Mouse (Mus musculus) G1E (cell line): ENCODE results near the gene Uba1.

Source experiments
- CTCF ChIP-seq: IDR thresholded peaks from 2 replicates; pipeline ENCODE4 v1.5.1; 2012; ENCODE audit warnings: low read depth, low read length, inconsistent platforms, mixed read lengths
- GATA1 ChIP-seq: IDR thresholded peaks from 2 replicates; pipeline ENCODE4 v1.6.1; 2012; ENCODE audit warnings: borderline replicate concordance, low read length, inconsistent platforms, mixed read lengths
- TAL1 ChIP-seq: conservative IDR thresholded peaks from 2 replicates; pipeline ENCODE4 v1.6.1; 2012; ENCODE audit warnings: low read depth, low read length, inconsistent platforms, mixed read lengths

GRCm38 (mm10) chrX:20658026-20658652 lies at the start of gene Uba1:
- TF ChIP-seq CTCF = no peak
- TF ChIP-seq GATA1 = no peak
- TF ChIP-seq TAL1 = no peak
